Mouse (Mus musculus): ENCODE results near the gene Agpat3.

- no peak for TF ChIP-seq CHD2 (IDR thresholded peaks at IDR 0.05; ENCODE audit: low read depth, low read length)
- no peak for TF ChIP-seq MAFK (IDR thresholded peaks at IDR 0.05; ENCODE audit: insufficient read depth, low read depth, low read length)
- TF ChIP-seq ZC3H11A (IDR thresholded peaks at IDR 0.05; ENCODE audit: borderline replicate concordance, low read depth, low read length) = no peak
- no peak for TF ChIP-seq HCFC1 (IDR thresholded peaks at IDR 0.05; ENCODE audit: borderline replicate concordance, insufficient read depth, low read length)
- no peak for TF ChIP-seq ZNF384 (IDR thresholded peaks at IDR 0.05; ENCODE audit: low read depth, low read length)
Observed at GRCm38 (mm10) chr10:78324556-78325164, 27.6 kb downstream of the Agpat3 start.
